In the genomic region with DNA sequence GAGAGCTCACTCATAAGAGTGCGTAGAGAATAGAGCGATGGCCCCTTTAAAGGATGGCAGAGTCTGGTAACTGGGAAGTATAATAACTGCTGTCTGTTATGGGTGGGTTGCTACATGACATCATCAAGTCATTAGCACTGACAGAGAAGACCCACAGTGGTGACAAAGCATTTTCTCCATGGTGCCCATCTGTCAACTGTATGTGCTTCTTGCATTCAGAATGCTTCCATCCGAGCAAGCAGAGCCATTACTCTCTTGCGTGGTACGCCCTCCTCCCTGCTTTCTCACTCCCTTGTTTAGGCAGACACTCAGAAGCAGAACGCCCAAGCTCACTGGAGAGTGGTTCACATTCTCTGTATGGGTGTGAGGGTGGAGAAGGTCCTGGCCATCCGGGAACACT, we compare ENCODE assay signal across 12 mouse cellular contexts.
A peak's percentile ranks its signal among the peaks of the same experiment; 100 is the strongest.
DNase-seq lines count a peak whose midpoint lies in the region; ATAC-seq and TF ChIP-seq lines count a peak whose summit lies in the region.
"Had no signal": no experiment of that assay in that cellular context is flagged by ENCODE, and none has a peak within 500 bp of the region (broad histone marks: within the 10 kb centered on the region; RNA-seq: fewer than 3 reads in every experiment).

No protein-coding gene starts in this region.

- no peak overlapping the region for H3K4me2 ChIP-seq in forebrain, embryonic 12.5 days
- H3K4me2 ChIP-seq in forebrain, embryonic 14.5 days (ENCODE audit: low read length), result no peak overlapping the region
- H3K4me2 ChIP-seq in kidney, embryonic 14.5 days (replicated peaks; ENCODE audit: low read depth, low read length), result no peak overlapping the region
- H3K4me2 ChIP-seq: liver, embryonic 11.5 days had no signal

- peak; percentile 39; the same call in 1 of the 2 replicates for ATAC-seq in forebrain, embryonic 12.5 days (ENCODE audit: low FRiP score)
- peak; percentile 60 for ATAC-seq in forebrain, embryonic 14.5 days
- ATAC-seq in kidney, embryonic 14.5 days (ENCODE audit: low FRiP score, low TSS enrichment), result no peak

- no peaks in the 10 kb centered on the region for H3K9me3 ChIP-seq in forebrain, embryonic 12.5 days
- no peaks in the 10 kb centered on the region for H3K9me3 ChIP-seq in forebrain, embryonic 10.5 days
- H3K9me3 ChIP-seq in forebrain, embryonic 14.5 days (replicated peaks; ENCODE audit: control insufficient read depth, low read length), result no peaks in the 10 kb centered on the region
- H3K9me3 ChIP-seq in kidney, embryonic 14.5 days (ENCODE audit: control insufficient read depth, low read length), result no peaks in the 10 kb centered on the region

- H3K27me3 ChIP-seq in forebrain, embryonic 12.5 days, result no peaks in the 10 kb centered on the region
- no peaks in the 10 kb centered on the region for H3K27me3 ChIP-seq in forebrain, embryonic 10.5 days (ENCODE audit: poor library complexity, severe bottlenecking)
- H3K27me3 ChIP-seq in forebrain, embryonic 14.5 days (replicated peaks; ENCODE audit: control insufficient read depth, insufficient read depth, low read length), result no peaks in the 10 kb centered on the region
- no peaks in the 10 kb centered on the region for H3K27me3 ChIP-seq in kidney, embryonic 14.5 days (ENCODE audit: control insufficient read depth, insufficient read depth, low read length)

- no peak overlapping the region for H3K4me3 ChIP-seq in forebrain, embryonic 12.5 days (replicated peaks)
- no peak overlapping the region for H3K4me3 ChIP-seq in forebrain, embryonic 10.5 days
- no peak overlapping the region for H3K4me3 ChIP-seq in left cerebral cortex, adult 2 months
- H3K4me3 ChIP-seq in forebrain, embryonic 14.5 days (ENCODE audit: low read depth, low read length), result no peak overlapping the region
- no peak overlapping the region for H3K4me3 ChIP-seq in kidney, embryonic 14.5 days (ENCODE audit: low read length)

- peaks cover 9% of the 10 kb centered on the region for H3K4me1 ChIP-seq in forebrain, embryonic 12.5 days
- peaks cover 8% of the 10 kb centered on the region for H3K4me1 ChIP-seq in forebrain, embryonic 10.5 days
- peaks cover 10% of the 10 kb centered on the region for H3K4me1 ChIP-seq in forebrain, embryonic 14.5 days (ENCODE audit: control insufficient read depth, insufficient read depth, low read length)
- no peaks in the 10 kb centered on the region for H3K4me1 ChIP-seq in kidney, embryonic 14.5 days (ENCODE audit: control insufficient read depth, insufficient read depth, low read length)

- intact Hi-C loops in left cerebral cortex, adult 2 months (cut with DNase I), result no loop called here

- DNase-seq in forebrain, embryonic 10.5 days (ENCODE audit: extremely low spot score, low spot score), result no peak
- peak; percentile 26 to 31 for DNase-seq in left cerebral cortex, adult 18-20 months (ENCODE audit: low spot score in 2 of 2)
- DNase-seq in left cerebral cortex, adult 2 months (ENCODE audit: extremely low spot score in 1 of 2, low spot score in 2 of 2), result no peak
- peak; percentile 63 for DNase-seq in forebrain, embryonic 14.5 days (ENCODE audit: low spot score)
- DNase-seq in layer of hippocampus, postnatal 14 days (ENCODE audit: low spot score in 2 of 2), result peak; percentile 41 to 61
- DNase-seq in ovary, postnatal 36 days (ENCODE audit: low spot score), result no peak
- DNase-seq: kidney, adult 8-10 months; thymus, postnatal 25 days had no signal

- H3K27ac ChIP-seq in forebrain, embryonic 12.5 days, result no peak overlapping the region
- H3K27ac ChIP-seq in forebrain, embryonic 10.5 days, result no peak overlapping the region
- no peak overlapping the region for H3K27ac ChIP-seq in left cerebral cortex, adult 2 months
- peak overlapping the region; percentile 63; the same call in 1 of the 2 replicates for H3K27ac ChIP-seq in forebrain, embryonic 14.5 days (ENCODE audit: low read depth, low read length)
- H3K27ac ChIP-seq in kidney, embryonic 14.5 days (ENCODE audit: low read depth, low read length), result no peak overlapping the region

- H3K9ac ChIP-seq in forebrain, embryonic 12.5 days, result no peak overlapping the region
- H3K9ac ChIP-seq in forebrain, embryonic 14.5 days (ENCODE audit: low read length), result no peak overlapping the region
- H3K9ac ChIP-seq in kidney, embryonic 14.5 days (ENCODE audit: low read depth, low read length), result no peak overlapping the region

- 87% methylated on average over 7 of the region's 7 CpGs for WGBS in forebrain, embryonic 12.5 days
- WGBS in forebrain, embryonic 10.5 days, result 88% methylated on average over 7 of the region's 7 CpGs
- WGBS in forebrain, embryonic 14.5 days, result 71% methylated on average over 7 of the region's 7 CpGs
- WGBS in kidney, embryonic 14.5 days, result 88% methylated on average over 7 of the region's 7 CpGs

- TF ChIP-seq CTCF in left cerebral cortex, adult 2 months (IDR thresholded peaks at IDR 0.05), result no peak

- no peaks in the 10 kb centered on the region for H3K36me3 ChIP-seq in forebrain, embryonic 12.5 days (replicated peaks)
- H3K36me3 ChIP-seq in forebrain, embryonic 10.5 days (replicated peaks), result no peaks in the 10 kb centered on the region
- no peaks in the 10 kb centered on the region for H3K36me3 ChIP-seq in forebrain, embryonic 14.5 days (ENCODE audit: control insufficient read depth, insufficient read depth, low read length)
- H3K36me3 ChIP-seq in kidney, embryonic 14.5 days (ENCODE audit: control insufficient read depth, insufficient read depth, low read length), result no peaks in the 10 kb centered on the region
- H3K36me3 ChIP-seq: G1E had no signal

Comparison
In these comparisons a context has a peak if more than half of its experiments do, and no peak if none do; other contexts are left out.
1. DNase-seq: peak in left cerebral cortex, adult 18-20 months (2 of 2), forebrain, embryonic 14.5 days (single experiment) and layer of hippocampus, postnatal 14 days (2 of 2); none in forebrain, embryonic 10.5 days (single experiment), left cerebral cortex, adult 2 months (0 of 2) and ovary, postnatal 36 days (single experiment).